Mouse (Mus musculus): ENCODE results near the gene Gm17364. TPM values are rescaled to one million over a fixed set of nuclear protein-coding genes. Genes with fewer than 3 reads are reported as not detected.

Gm17364 gene
- polyA plus RNA-seq, 1 experiment from 2014 or later, result not detected

DNA sequence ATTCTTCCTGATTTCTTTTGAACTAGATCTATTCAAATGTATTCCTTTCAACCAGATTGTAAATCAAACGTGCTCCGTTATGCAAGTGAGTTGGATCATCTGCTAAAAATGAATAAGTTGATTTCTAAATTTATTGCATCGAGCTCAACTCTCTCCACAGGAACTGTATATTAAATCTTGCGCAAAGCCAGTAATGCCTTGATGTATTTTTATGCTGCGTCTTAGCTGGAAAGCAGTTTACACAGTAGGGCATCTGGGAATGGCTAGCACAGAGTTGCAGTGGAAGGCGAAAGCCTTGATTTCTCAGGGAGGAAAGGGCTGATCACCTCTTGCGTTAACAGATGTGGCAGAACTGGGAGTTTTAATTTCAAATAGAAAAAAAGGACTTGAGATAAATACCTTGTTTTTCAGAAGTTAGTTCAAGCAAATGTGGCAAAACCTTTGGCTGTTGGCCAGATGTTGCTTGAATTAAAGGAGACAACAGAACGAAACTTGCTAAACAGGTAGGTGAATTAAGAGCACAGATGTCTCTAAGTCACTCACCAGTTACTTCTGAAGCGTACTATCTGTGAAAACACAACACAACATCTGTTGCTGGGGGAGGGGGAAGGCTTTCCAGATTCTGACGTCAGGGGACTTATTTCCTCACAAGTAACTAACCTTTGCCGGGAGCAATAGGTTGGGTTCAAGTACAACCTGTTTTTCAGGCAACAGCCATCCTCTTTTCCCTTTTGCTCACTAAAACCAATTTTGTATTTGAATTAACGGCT lies 24.8 kb downstream of the Gm17364 start:
- H3K9ac ChIP-seq (ENCODE audit: low read length), result peak overlapping the region; percentile 80
- 43% methylated on average over 12 of the region's 12 CpGs for WGBS

DNA sequence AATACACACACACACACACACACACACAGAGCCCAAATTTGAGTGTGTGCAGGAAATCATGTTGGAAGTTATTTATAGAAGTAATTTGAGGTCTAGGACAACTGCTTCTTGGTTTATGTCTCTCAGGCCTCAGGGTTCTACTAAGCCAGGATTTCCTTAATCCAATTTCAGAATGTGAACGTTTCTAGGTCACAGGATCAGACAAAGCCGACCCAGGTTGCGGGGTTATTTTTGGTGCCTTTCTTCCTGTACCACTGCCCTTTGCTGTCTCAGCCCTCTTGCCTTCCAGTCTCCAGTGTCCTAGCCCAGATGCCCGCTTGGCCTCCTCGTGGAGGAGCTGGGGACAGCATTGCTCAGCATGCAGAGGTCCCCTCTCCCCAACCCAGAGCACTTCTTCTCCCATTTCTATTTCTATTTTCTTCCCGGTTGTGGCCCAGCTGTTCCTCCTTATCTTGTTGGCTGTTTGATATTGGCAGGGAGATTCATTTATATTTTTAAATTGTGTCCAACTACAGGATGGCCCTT lies 29.4 kb downstream of the Gm17364 start:
- Histone ChIP-seq H3K4me1 (ENCODE audit: control insufficient read depth, insufficient read depth, low read length) (0 out of 2 replicates have a peak, but pooled peaks cover 3% of the 10 kb centered on the region), H3K27me3 (replicated peaks; ENCODE audit: control insufficient read depth, insufficient read depth, low read length) (no peaks in the 10 kb centered on the region), H3K4me3 (ENCODE audit: low read depth, low read length) (no peak overlapping the region), H3K9me3 (replicated peaks; ENCODE audit: control insufficient read depth, low read length) (no peaks in the 10 kb centered on the region), H3K4me2 (ENCODE audit: low read length) (no peak overlapping the region), H3K27ac (ENCODE audit: low read depth, low read length) (no peak overlapping the region), H3K9ac (ENCODE audit: low read length) (no peak overlapping the region), H3K36me3 (ENCODE audit: control insufficient read depth, insufficient read depth, low read length) (no peaks in the 10 kb centered on the region)
- 61% methylated on average over 6 of the region's 6 CpGs for WGBS
- ATAC-seq, result no peak
- no peak for DNase-seq (ENCODE audit: low spot score)

More for the DNA sequence above, 24.8 kb downstream of the Gm17364 start:
- Histone ChIP-seq H3K4me3 (ENCODE audit: low read depth, low read length) (peak overlapping the region; percentile 70), H3K9me3 (replicated peaks; ENCODE audit: control insufficient read depth, low read length) (no peaks in the 10 kb centered on the region), H3K27ac (ENCODE audit: low read depth, low read length) (no peak overlapping the region), H3K4me1 (ENCODE audit: control insufficient read depth, insufficient read depth, low read length) (0 out of 2 replicates have a peak, but pooled peaks cover 3% of the 10 kb centered on the region), H3K27me3 (replicated peaks; ENCODE audit: control insufficient read depth, insufficient read depth, low read length) (no peaks in the 10 kb centered on the region), H3K4me2 (ENCODE audit: low read length) (peak overlapping the region; percentile 73), H3K36me3 (ENCODE audit: control insufficient read depth, insufficient read depth, low read length) (no peaks in the 10 kb centered on the region)
- DNase-seq (ENCODE audit: low spot score), result no peak
- peak; percentile 14 for ATAC-seq

DNA sequence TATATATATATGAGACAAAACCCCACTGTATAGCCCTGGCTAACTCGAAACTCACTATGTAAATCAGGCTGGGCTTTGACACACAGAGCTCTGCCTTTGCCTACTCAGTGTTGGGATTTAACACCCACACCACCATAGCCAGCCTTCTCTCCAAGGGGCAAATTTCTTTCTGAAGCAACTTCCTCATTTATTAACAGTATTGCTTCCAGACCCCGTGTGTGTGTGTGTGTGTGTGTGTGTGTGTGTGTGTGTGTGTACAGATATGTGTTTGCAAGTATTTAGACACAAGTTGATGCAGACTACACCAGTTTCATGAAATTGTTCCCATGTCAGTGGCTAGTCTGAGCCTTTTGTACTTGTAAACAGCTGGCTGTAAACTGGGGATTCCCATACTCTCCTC lies 32.2 kb downstream of the Gm17364 start:
- no peaks in the 10 kb centered on the region for H3K27me3 ChIP-seq (replicated peaks; ENCODE audit: control insufficient read depth, insufficient read depth, low read length)
- H3K9ac ChIP-seq (ENCODE audit: low read length), result no peak overlapping the region
- DNase-seq (ENCODE audit: low spot score), result no peak
- ATAC-seq, result no peak
- H3K36me3 ChIP-seq (ENCODE audit: control insufficient read depth, insufficient read depth, low read length), result no peaks in the 10 kb centered on the region
- no peak overlapping the region for H3K4me3 ChIP-seq (ENCODE audit: low read depth, low read length)
- 81% methylated on average over 2 of the region's 2 CpGs for WGBS
- H3K4me2 ChIP-seq (ENCODE audit: low read length), result no peak overlapping the region
- H3K27ac ChIP-seq (ENCODE audit: low read depth, low read length), result no peak overlapping the region
- no peaks in the 10 kb centered on the region for H3K4me1 ChIP-seq (ENCODE audit: control insufficient read depth, insufficient read depth, low read length)
- H3K9me3 ChIP-seq (replicated peaks; ENCODE audit: control insufficient read depth, low read length), result no peaks in the 10 kb centered on the region

DNA sequence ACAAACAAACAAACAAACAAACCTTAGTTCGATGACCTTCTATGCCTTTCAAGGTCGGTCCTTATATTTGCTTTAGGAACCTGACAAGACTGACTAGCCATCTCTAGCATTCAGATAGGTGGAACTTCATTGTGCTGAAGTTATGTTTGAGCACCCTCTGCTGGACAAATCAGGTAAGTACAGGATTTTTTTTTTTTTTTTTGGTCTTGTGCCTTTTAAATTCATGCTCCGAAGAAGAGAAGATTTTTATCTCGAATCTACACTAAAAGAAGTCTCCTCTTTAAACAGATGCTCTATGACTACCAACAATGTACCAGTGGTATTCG lies 35.0 kb downstream of the Gm17364 start:
- Histone ChIP-seq H3K9ac (ENCODE audit: low read length) (no peak overlapping the region), H3K27me3 (replicated peaks; ENCODE audit: control insufficient read depth, insufficient read depth, low read length) (no peaks in the 10 kb centered on the region), H3K4me1 (ENCODE audit: control insufficient read depth, insufficient read depth, low read length) (no peaks in the 10 kb centered on the region), H3K4me2 (ENCODE audit: low read length) (no peak overlapping the region), H3K36me3 (ENCODE audit: control insufficient read depth, insufficient read depth, low read length) (no peaks in the 10 kb centered on the region), H3K9me3 (replicated peaks; ENCODE audit: control insufficient read depth, low read length) (no peaks in the 10 kb centered on the region), H3K27ac (ENCODE audit: low read depth, low read length) (no peak overlapping the region), H3K4me3 (ENCODE audit: low read depth, low read length) (no peak overlapping the region)
- peak; percentile 58; the same call in 1 of the 2 replicates for ATAC-seq
- WGBS, result 11% methylated on average over 5 of the region's 5 CpGs
- DNase-seq (ENCODE audit: low spot score), result peak; percentile 84

DNA sequence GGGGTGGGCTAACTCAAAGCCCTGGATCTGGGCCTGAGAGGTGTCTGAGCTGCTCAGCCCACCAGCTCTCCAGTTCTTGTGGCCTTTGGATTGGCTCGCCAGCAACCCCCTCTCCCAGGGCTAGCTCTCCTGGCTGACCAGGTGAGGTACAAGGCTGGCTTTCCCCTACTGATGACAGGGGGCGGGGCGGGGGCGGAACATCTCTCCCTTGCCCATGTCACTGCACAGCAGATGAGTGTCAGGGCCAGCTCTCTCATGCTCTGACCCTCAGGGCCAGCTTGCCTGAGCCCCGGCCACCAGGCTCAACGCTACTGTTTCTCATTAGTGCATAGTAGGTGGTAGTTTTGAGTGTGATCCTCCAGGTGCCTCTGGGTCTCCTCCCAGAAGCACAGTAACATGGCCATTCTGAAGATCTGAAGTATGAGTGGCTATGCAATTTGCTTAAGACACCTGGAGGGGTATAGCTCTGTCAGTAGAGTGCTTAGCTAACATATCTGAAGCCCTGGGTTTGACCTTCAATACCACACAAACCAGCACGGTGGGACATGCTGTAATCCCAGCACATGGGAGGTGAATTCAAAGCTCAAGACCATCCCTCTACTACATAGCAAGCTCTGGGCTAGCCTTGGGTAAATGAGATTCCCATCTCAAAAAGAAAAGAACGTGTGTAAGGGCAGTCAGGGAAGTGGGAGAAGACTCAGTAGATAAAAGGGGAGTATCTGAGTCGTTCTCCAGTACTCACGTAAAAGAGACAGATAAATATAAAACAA lies 35.6 kb downstream of the Gm17364 start:
- Histone ChIP-seq H3K27me3 (replicated peaks; ENCODE audit: control insufficient read depth, insufficient read depth, low read length) (no peaks in the 10 kb centered on the region), H3K36me3 (ENCODE audit: control insufficient read depth, insufficient read depth, low read length) (no peaks in the 10 kb centered on the region), H3K4me3 (ENCODE audit: low read depth, low read length) (no peak overlapping the region), H3K4me1 (ENCODE audit: control insufficient read depth, insufficient read depth, low read length) (no peaks in the 10 kb centered on the region), H3K9me3 (replicated peaks; ENCODE audit: control insufficient read depth, low read length) (no peaks in the 10 kb centered on the region), H3K4me2 (ENCODE audit: low read length) (no peak overlapping the region), H3K27ac (ENCODE audit: low read depth, low read length) (no peak overlapping the region), H3K9ac (ENCODE audit: low read length) (no peak overlapping the region)
- DNase-seq (ENCODE audit: low spot score) (no peak), ATAC-seq (peak; percentile 34; the same call in 1 of the 2 replicates)
- 79% methylated on average over 10 of the region's 10 CpGs for WGBS

DNA sequence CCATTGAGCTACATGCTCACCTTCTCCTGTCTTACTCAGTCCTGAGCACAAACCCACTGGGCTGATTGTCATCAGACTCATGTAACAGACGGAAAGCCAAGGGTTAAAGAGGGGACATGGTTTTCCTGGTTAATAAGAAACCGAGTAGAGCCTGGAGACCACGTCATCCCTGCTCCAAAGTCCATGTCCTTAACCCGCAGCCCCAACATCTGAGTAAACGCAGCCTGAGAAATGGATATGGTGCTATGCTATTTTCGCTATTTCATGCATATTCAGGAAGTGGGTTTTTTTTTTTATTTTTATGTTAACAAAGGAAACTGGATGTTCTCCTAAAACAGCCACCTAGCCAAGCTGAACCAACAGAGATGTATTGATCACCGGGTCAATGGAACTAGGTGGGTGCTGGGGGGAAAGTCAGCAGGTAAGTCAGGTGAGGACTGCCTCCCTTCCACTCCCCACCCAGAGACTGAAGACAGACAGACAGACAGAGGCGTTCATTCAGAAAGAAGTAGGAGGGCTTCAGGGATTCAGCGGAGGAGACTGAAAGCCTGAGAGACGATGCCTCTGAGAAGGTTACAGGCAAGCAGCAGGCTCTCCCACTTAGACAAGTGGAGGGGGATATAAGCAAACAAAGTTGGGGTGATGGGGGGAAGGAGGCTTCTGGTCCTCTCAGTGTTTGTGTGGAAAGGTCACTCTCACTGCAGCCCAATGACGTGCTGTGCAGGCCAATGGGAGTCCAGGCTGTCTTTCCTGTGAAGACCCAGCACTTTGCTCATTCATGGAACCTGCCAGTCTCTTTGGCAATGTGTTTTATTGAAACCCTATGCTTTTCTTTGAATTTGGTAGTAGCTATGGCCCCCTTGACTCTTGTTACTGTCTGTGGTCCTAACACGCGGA lies 37.7 kb downstream of the Gm17364 start:
- WGBS, result 81% methylated on average over 13 of the region's 13 CpGs
- Histone ChIP-seq H3K36me3 (ENCODE audit: control insufficient read depth, insufficient read depth, low read length) (no peaks in the 10 kb centered on the region), H3K4me1 (ENCODE audit: control insufficient read depth, insufficient read depth, low read length) (no peaks in the 10 kb centered on the region), H3K9me3 (replicated peaks; ENCODE audit: control insufficient read depth, low read length) (no peaks in the 10 kb centered on the region), H3K4me3 (ENCODE audit: low read depth, low read length) (no peak overlapping the region), H3K27me3 (replicated peaks; ENCODE audit: control insufficient read depth, insufficient read depth, low read length) (no peaks in the 10 kb centered on the region), H3K27ac (ENCODE audit: low read depth, low read length) (no peak overlapping the region), H3K9ac (ENCODE audit: low read length) (no peak overlapping the region), H3K4me2 (ENCODE audit: low read length) (no peak overlapping the region)
- DNase-seq (ENCODE audit: low spot score) (no peak), ATAC-seq (no peak)

DNA sequence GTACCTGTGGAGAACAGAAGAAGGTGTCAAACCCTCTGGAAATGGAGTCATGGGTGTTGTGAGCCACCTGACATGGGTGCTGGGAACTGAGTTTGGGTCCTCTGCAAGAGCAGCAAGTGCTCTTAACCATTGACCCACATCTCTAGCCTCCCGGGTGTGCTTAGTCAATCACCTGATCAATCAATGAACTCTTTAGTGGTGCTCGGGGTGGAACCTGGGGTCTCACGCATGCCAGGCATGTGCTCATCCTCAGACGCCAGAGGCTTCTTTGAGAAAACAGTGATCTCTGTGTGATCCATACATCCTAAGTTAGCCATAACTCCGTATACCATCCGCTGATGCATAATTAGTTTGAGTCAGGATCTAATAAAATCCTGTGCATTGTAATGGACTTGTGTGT lies 38.6 kb downstream of the Gm17364 start:
- Histone ChIP-seq H3K27ac (ENCODE audit: low read depth, low read length) (no peak overlapping the region), H3K4me3 (ENCODE audit: low read depth, low read length) (no peak overlapping the region), H3K4me1 (ENCODE audit: control insufficient read depth, insufficient read depth, low read length) (no peaks in the 10 kb centered on the region), H3K9me3 (replicated peaks; ENCODE audit: control insufficient read depth, low read length) (no peaks in the 10 kb centered on the region), H3K36me3 (ENCODE audit: control insufficient read depth, insufficient read depth, low read length) (no peaks in the 10 kb centered on the region), H3K4me2 (ENCODE audit: low read length) (no peak overlapping the region), H3K27me3 (replicated peaks; ENCODE audit: control insufficient read depth, insufficient read depth, low read length) (no peaks in the 10 kb centered on the region), H3K9ac (ENCODE audit: low read length) (no peak overlapping the region)
- DNase-seq (ENCODE audit: low spot score), result no peak
- WGBS, result 84% methylated on average over 6 of the region's 6 CpGs
- no peak for ATAC-seq

DNA sequence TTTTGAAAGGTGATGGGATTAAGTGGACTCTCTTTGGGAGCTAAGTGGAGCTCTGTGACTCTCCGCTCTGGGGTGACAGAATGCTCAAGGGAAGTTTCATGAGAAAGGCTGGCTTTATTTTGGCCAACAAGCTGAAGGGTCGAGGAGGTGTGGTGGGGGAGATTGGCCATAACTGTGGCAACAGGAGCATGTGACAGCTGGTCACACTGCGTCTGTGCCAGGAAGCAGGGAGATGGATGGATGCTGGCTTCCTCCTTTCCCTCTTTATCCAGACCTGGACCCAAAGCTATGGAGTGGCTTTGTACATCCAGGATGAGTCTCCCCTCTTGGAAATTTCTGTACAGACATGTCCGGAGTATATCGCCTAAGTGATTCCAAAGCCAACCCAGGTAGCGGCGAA lies 40.5 kb downstream of the Gm17364 start:
- Histone ChIP-seq H3K9me3 (replicated peaks; ENCODE audit: control insufficient read depth, low read length) (no peaks in the 10 kb centered on the region), H3K4me1 (ENCODE audit: control insufficient read depth, insufficient read depth, low read length) (no peaks in the 10 kb centered on the region), H3K36me3 (ENCODE audit: control insufficient read depth, insufficient read depth, low read length) (no peaks in the 10 kb centered on the region), H3K4me3 (ENCODE audit: low read depth, low read length) (no peak overlapping the region), H3K4me2 (ENCODE audit: low read length) (no peak overlapping the region), H3K27ac (ENCODE audit: low read depth, low read length) (no peak overlapping the region), H3K9ac (ENCODE audit: low read length) (no peak overlapping the region), H3K27me3 (replicated peaks; ENCODE audit: control insufficient read depth, insufficient read depth, low read length) (no peaks in the 10 kb centered on the region)
- 88% methylated on average over 7 of the region's 7 CpGs for WGBS
- no peak for ATAC-seq
- DNase-seq (ENCODE audit: low spot score), result no peak
